Mouse (Mus musculus) liver, embryonic 14.5 days (tissue): ENCODE data around the gene Bmt2. TPM values are rescaled to one million over a fixed set of nuclear protein-coding genes. Genes with fewer than 3 reads are reported as not detected.

ENCODE experiments used
- ATAC-seq: fragments of 200-750 bp; cut with Nextera tagmentation; 2 replicates; pipeline ENCODE4 v1.8.0; 2017; ENCODE audit warnings: moderate number of reproducible peaks, mild to moderate bottlenecking, moderate library complexity; ENCODE audit not compliant: insufficient read depth
- DNase-seq, 3 experiments: peaks; one replicate each; pipeline ENCODE4 v3.0.0-alpha.2; 2012 to 2013; ENCODE audit warnings: low read depth in 3 of 3, low spot score in 3 of 3
- H3K27ac ChIP-seq: fragments of 300-500 bp; sonication (generic); 2 replicates; pipeline ENCODE4 v1.5.1; 2014; ENCODE audit warnings: moderate library complexity, mild to moderate bottlenecking, control low read depth, inconsistent platforms
- H3K27me3 ChIP-seq: fragments of 300-500 bp; sonication (generic); 2 replicates; pipeline ENCODE4 v1.6.1; 2014; ENCODE audit warnings: mild to moderate bottlenecking, low read length, moderate library complexity; ENCODE audit not compliant: control insufficient read depth, insufficient read depth
- H3K36me3 ChIP-seq: fragments of 300-500 bp; sonication (generic); replicated peaks from 2 replicates; pipeline ENCODE4 v1.6.1; 2014; ENCODE audit warnings: low read depth; ENCODE audit not compliant: control insufficient read depth, insufficient read depth
- H3K4me1 ChIP-seq, 2 experiments: fragments of 200-500 bp in 1 of 2; fragments of 300-500 bp in 1 of 2; sonication (generic) in 1 of 2; replicated peaks; 2 replicates each; pipeline ENCODE4 v1.6.1; 2012 to 2014; ENCODE audit warnings: antibody characterized with exemption in 1 of 2, inconsistent platforms in 1 of 2, low read length in 1 of 2; ENCODE audit not compliant: control insufficient read depth in 2 of 2, insufficient read depth in 2 of 2
- H3K4me2 ChIP-seq: fragments of 300-500 bp; sonication (generic); 2 replicates; pipeline ENCODE4 v1.6.1; 2014; ENCODE audit warnings: low read depth, mild to moderate bottlenecking, control low read depth, moderate library complexity
- H3K4me3 ChIP-seq, 2 experiments: fragments of 200-500 bp in 1 of 2; fragments of 300-500 bp in 1 of 2; sonication (generic) in 1 of 2; 2 replicates each; pipeline ENCODE4 v1.5.1; 2012 to 2014; ENCODE audit warnings: low read depth in 2 of 2, low read length in 2 of 2, mild to moderate bottlenecking in 2 of 2, control low read depth in 1 of 2, inconsistent platforms in 1 of 2, moderate library complexity in 1 of 2; ENCODE audit not compliant: insufficient read depth in 1 of 2
- H3K9ac ChIP-seq: fragments of 300-500 bp; sonication (generic); replicated peaks from 2 replicates; pipeline ENCODE4 v1.6.1; 2014; ENCODE audit warnings: mild to moderate bottlenecking, control low read depth, moderate library complexity
- H3K9me3 ChIP-seq: fragments of 300-500 bp; sonication (generic); 2 replicates; pipeline ENCODE4 v1.6.1; 2016; ENCODE audit warnings: low read length, mixed read lengths; ENCODE audit not compliant: control insufficient read depth
- CTCF ChIP-seq: IDR thresholded peaks from 2 replicates; pipeline ENCODE4 v1.5.1; 2016; ENCODE audit warnings: antibody characterized with exemption, low read depth, control low read depth
- EP300 ChIP-seq: IDR thresholded peaks from 2 replicates; pipeline ENCODE4 v1.6.1; 2016; ENCODE audit warnings: antibody characterized with exemption, low read depth
- WGBS: fragments of 180-500 bp; shearing (Covaris S2); extraction: QIAGEN DNeasy Blood & Tissue Kit; methylation state at CpG from one replicate; pipeline ENCODE4 v1.1.7; 2014; ENCODE audit not compliant: insufficient replicate concordance; 5-methylcytosine and 5-hydroxymethylcytosine counted together
- polyA plus RNA-seq, 2 experiments: library from polyadenylated mRNA; depleted of rRNA in 1 of 2; stranded (reverse) in 1 of 2; unstranded in 1 of 2; fragments of >200 nt; fragmentation: Nextera tagmentation in 1 of 2; extraction: Ambion mirVana in 1 of 2; gene quantifications; 2 replicates each; pipeline versions ENCODE4 v1.2.1 to v1.2.3; 2012 to 2014

The Bmt2 gene
- 1.7 and 2.2 TPM in 2 replicates for polyA plus RNA-seq (2012; rRNA removed)
- polyA plus RNA-seq (2014; fragmentation: Nextera tagmentation; extraction: Ambion mirVana): 3.0 and 3.3 TPM in 2 replicates

- peak within 1 kb of the TSS; percentile 30; the same call in 1 of the 2 replicates for H3K27ac ChIP-seq
- under 1% methylated on average over 36 of the region's 37 CpGs for WGBS
- H3K4me1 ChIP-seq: no peaks in the 10 kb centered on the region; a peak in 3 of 4 replicates
- H3K9ac ChIP-seq: peak within 1 kb of the TSS; percentile 87
- peak within 1 kb of the TSS; percentile 72 to 77 for H3K4me3 ChIP-seq
- ATAC-seq (peak; percentile 99), DNase-seq (peak; percentile 95 to 97 (median 96))
- no peaks in the 10 kb centered on the region for H3K27me3 ChIP-seq
- no peaks in the 10 kb centered on the region for H3K9me3 ChIP-seq
- TF ChIP-seq CTCF (no peak), EP300 (no peak)
- H3K4me2 ChIP-seq: peak within 1 kb of the TSS; percentile 78
- no peaks in the 10 kb centered on the region for H3K36me3 ChIP-seq
Observed at GRCm38 (mm10) chr6:13677818-13678282, at the start of gene Bmt2. Gene Bmt2, minus strand, starts transcription at chr6:13677966.

DNA sequence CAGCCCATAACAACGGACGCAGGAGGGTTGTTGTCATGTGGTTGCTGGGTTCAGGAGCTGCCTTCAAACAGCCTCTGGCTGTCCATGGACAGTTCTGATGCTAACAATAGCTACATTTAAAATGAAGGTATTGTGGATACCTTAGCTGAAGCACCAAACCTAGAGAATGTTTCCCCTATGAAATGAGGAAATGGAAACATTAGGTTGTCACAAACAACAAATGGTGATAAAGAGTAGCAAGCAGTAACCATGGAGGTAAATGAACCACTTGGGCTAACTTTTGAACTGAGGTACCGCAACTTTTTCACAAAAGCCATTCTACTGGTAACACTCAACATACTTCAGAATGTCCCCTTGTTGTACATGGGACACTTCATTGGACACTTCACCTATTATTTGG is 44.4 kb upstream of the Bmt2 start:
- Histone ChIP-seq H3K4me1 (no peaks in the 10 kb centered on the region), H3K4me2 (no peak overlapping the region), H3K27me3 (no peaks in the 10 kb centered on the region), H3K27ac (no peak overlapping the region), H3K9me3 (no peaks in the 10 kb centered on the region), H3K36me3 (no peaks in the 10 kb centered on the region), H3K9ac (no peak overlapping the region), H3K4me3 (no peak overlapping the region)
- DNase-seq: no peak
- WGBS: 63% methylated on average over 3 of the region's 3 CpGs
- ATAC-seq: no peak
- TF ChIP-seq CTCF (no peak), EP300 (no peak)

GRCm38 (mm10) chr6:13714867-13715266 is 37.1 kb upstream of the Bmt2 start:
- no peak for DNase-seq
- H3K27me3 ChIP-seq: no peaks in the 10 kb centered on the region
- H3K9ac ChIP-seq: no peak overlapping the region
- H3K4me1 ChIP-seq: no peaks in the 10 kb centered on the region
- TF ChIP-seq EP300: no peak
- no peak for TF ChIP-seq CTCF
- no peaks in the 10 kb centered on the region for H3K9me3 ChIP-seq
- H3K4me2 ChIP-seq: no peak overlapping the region
- no peak overlapping the region for H3K4me3 ChIP-seq
- no peak for ATAC-seq
- WGBS: 63% methylated on average over 3 of the region's 3 CpGs
- H3K36me3 ChIP-seq: no peaks in the 10 kb centered on the region
- no peak overlapping the region for H3K27ac ChIP-seq

DNA sequence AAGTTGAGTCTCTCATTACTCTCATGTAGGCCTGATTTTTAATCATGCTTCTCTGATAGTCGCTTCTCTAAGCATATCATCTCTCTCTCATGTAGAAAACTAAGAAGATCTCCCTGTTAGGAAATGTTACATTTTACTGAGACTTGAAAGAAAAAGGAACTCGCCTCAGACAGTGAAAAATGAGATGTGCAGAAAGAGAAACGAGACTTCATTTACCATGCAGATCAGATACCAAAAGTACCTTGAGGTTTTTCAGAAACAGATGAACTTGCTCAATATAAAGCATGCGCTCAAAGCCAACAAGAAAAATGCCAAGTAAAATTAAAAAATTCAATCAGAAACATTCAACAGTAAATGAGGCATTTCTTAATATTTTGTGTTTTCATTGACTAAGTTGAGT is 19.1 kb upstream of the Bmt2 start:
- WGBS: 52% methylated on average over 4 of the region's 4 CpGs
- TF ChIP-seq CTCF (no peak), EP300 (no peak)

DNA sequence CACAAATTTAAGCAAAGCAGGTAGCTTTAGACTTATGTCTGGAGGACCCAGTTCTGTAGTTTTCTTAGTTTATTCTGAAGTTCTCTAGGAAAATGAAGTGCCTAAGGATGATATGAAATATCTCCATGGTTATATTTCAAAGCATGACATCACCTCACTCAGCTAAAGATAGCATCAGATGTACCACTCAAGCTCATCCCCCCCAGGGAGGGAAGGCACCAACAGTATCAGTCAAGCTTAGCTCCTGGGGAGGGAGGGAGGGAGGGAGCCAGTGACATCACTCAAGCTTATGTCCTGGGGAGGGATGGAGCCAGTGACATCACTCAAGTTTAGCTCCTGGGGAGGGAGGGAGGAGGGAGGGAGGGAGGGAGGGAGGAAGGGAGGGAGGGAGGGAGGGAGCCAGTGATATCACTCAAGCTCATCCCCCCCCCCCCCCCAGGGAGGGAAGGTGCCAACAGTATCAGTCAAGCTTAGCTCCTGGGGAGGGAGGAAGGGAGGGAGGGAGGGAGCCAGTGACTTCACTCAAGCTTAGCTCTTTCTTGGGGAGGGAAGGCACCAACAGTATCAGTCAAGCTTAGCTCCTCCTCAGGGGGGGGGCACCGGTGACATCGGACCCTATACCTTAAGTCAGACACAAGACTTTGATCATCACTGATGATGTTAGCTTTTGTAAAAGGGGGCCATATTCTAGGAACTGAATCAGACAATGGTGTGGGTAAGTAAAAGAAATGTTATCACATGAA is 17.5 kb upstream of the Bmt2 start:
- H3K4me1 ChIP-seq: no peaks in the 10 kb centered on the region
- no peaks in the 10 kb centered on the region for H3K27me3 ChIP-seq
- 75% methylated on average over 2 of the region's 2 CpGs for WGBS
- DNase-seq: no peak
- H3K4me2 ChIP-seq: no peak overlapping the region
- H3K4me3 ChIP-seq: no peak overlapping the region
- H3K9ac ChIP-seq: no peak overlapping the region
- H3K27ac ChIP-seq: no peak overlapping the region
- H3K9me3 ChIP-seq: no peaks in the 10 kb centered on the region
- no peaks in the 10 kb centered on the region for H3K36me3 ChIP-seq
- ATAC-seq: no peak
- no peak for TF ChIP-seq EP300
- no peak for TF ChIP-seq CTCF

More for the DNA sequence above, 19.1 kb upstream of the Bmt2 start:
- Histone ChIP-seq H3K36me3 (no peaks in the 10 kb centered on the region), H3K4me1 (no peaks in the 10 kb centered on the region), H3K9me3 (no peaks in the 10 kb centered on the region), H3K27me3 (no peaks in the 10 kb centered on the region), H3K27ac (no peak overlapping the region), H3K4me2 (no peak overlapping the region), H3K4me3 (no peak overlapping the region), H3K9ac (no peak overlapping the region)
- ATAC-seq (no peak), DNase-seq (no peak)
